Mouse (Mus musculus) MEL (cell line): ENCODE measurements at regions not wholly inside any gene's neighbourhood (a gene's known extent, or its start where the extent isn't known, plus 50 kb on each side); places are given as distances from the start of the nearest gene placed in this dataset.

ENCODE experiments used
- DNase-seq: peaks from one replicate; pipeline ENCODE4 v3.0.0; 2011; ENCODE audit warnings: low read depth, low spot score
- H3K27ac ChIP-seq: 2 replicates; pipeline ENCODE4 v1.5.1; 2012; ENCODE audit warnings: low read depth, mild to moderate bottlenecking, control low read depth, low read length, moderate library complexity; ENCODE audit not compliant: control insufficient read depth
- H3K27me3 ChIP-seq, 2 experiments: fragments of 150-350 bp in 1 of 2; sonication (generic) in 1 of 2; 2 replicates each; pipeline ENCODE4 v1.6.1; 2012; ENCODE audit warnings: low read length in 2 of 2, mild to moderate bottlenecking in 2 of 2, improper control_type of control experiment in 1 of 2, moderate library complexity in 1 of 2; ENCODE audit not compliant: insufficient read depth in 2 of 2, control insufficient read depth in 1 of 2
- H3K36me3 ChIP-seq, 2 experiments: 2 replicates each; pipeline ENCODE4 v1.6.1; 2012 to 2014; ENCODE audit warnings: low read length in 2 of 2, improper control_type of control experiment in 1 of 2, inconsistent platforms in 1 of 2, mild to moderate bottlenecking in 1 of 2; ENCODE audit not compliant: insufficient read depth in 2 of 2, control insufficient read depth in 1 of 2
- H3K4me1 ChIP-seq, 2 experiments: fragments of 150-350 bp in 1 of 2; sonication (generic) in 1 of 2; 2 replicates each; pipeline ENCODE4 v1.6.1; 2012; ENCODE audit warnings: low read length in 2 of 2, improper control_type of control experiment in 1 of 2, mild to moderate bottlenecking in 1 of 2; ENCODE audit not compliant: insufficient read depth in 2 of 2, control insufficient read depth in 1 of 2
- H3K4me3 ChIP-seq, 2 experiments: fragments of 150-350 bp in 1 of 2; sonication (generic) in 1 of 2; 2 replicates each; pipeline ENCODE4 v1.5.1; 2012; ENCODE audit warnings: low read depth in 2 of 2, low read length in 2 of 2, mild to moderate bottlenecking in 2 of 2, moderate library complexity in 2 of 2, control low read depth in 1 of 2, improper control_type of control experiment in 1 of 2; ENCODE audit not compliant: control insufficient read depth in 1 of 2, insufficient read depth in 1 of 2
- H3K79me2 ChIP-seq: 2 replicates; pipeline ENCODE4 v1.6.1; 2012; ENCODE audit warnings: mild to moderate bottlenecking, low read length, moderate library complexity; ENCODE audit not compliant: control insufficient read depth, poor library complexity, insufficient read depth
- H3K9ac ChIP-seq: 2 replicates; pipeline ENCODE4 v1.6.1; 2012; ENCODE audit warnings: low read depth, mild to moderate bottlenecking, control low read depth, low read length, moderate library complexity; ENCODE audit not compliant: control insufficient read depth, poor library complexity, severe bottlenecking
- H3K9me3 ChIP-seq: fragments of 150-350 bp; sonication (generic); replicated peaks from 2 replicates; pipeline ENCODE4 v1.6.1; 2012; ENCODE audit warnings: mild to moderate bottlenecking, low read length, improper control_type of control experiment, moderate library complexity; ENCODE audit not compliant: insufficient read depth
- BHLHE40 ChIP-seq: IDR thresholded peaks from 2 replicates; pipeline ENCODE4 v1.6.1; 2012; ENCODE audit warnings: low read depth, mild to moderate bottlenecking, inconsistent platforms, low read length, improper control_type of control experiment, borderline replicate concordance
- CHD1 ChIP-seq: IDR thresholded peaks from 2 replicates; pipeline ENCODE4 v1.6.1; 2012; ENCODE audit warnings: low read depth, mild to moderate bottlenecking, inconsistent platforms, low read length, improper control_type of control experiment
- CHD2 ChIP-seq: IDR thresholded peaks from 2 replicates; pipeline ENCODE4 v1.6.1; 2011; ENCODE audit warnings: low read length, improper control_type of control experiment
- GABPA ChIP-seq: IDR thresholded peaks from 2 replicates; pipeline ENCODE4 v1.6.1; 2012; ENCODE audit warnings: low read depth, mild to moderate bottlenecking, inconsistent platforms, low read length, improper control_type of control experiment, moderate library complexity
- GATA1 ChIP-seq: IDR thresholded peaks from 2 replicates; pipeline ENCODE4 v1.6.1; 2011; ENCODE audit warnings: low read depth, low read length, improper control_type of control experiment
- JUND ChIP-seq: IDR thresholded peaks from 2 replicates; pipeline ENCODE4 v1.6.1; 2011; ENCODE audit warnings: low read depth, mild to moderate bottlenecking, improper control_type of control experiment, low read length
- MAFK ChIP-seq: IDR thresholded peaks from 2 replicates; pipeline ENCODE4 v1.6.1; 2011; ENCODE audit warnings: low read depth, mild to moderate bottlenecking, low read length, improper control_type of control experiment, borderline replicate concordance
- MAZ ChIP-seq: IDR thresholded peaks from 2 replicates; pipeline ENCODE4 v1.6.1; 2012; ENCODE audit warnings: low read depth, mild to moderate bottlenecking, inconsistent platforms, low read length, improper control_type of control experiment
- MEF2A ChIP-seq: IDR thresholded peaks from 2 replicates; pipeline ENCODE4 v1.6.1; 2014; ENCODE audit warnings: low read depth, mild to moderate bottlenecking, inconsistent platforms, low read length, improper control_type of control experiment; ENCODE audit not compliant: poor library complexity, insufficient replicate concordance, severe bottlenecking; ENCODE audit errors: extremely low read depth
- MXI1 ChIP-seq: IDR thresholded peaks from 2 replicates; pipeline ENCODE4 v1.6.1; 2011; ENCODE audit warnings: mild to moderate bottlenecking, low read depth, low read length, improper control_type of control experiment
- MYB ChIP-seq: IDR thresholded peaks from 2 replicates; pipeline ENCODE4 v1.6.1; 2011; ENCODE audit warnings: mild to moderate bottlenecking, low read depth, low read length, improper control_type of control experiment
- NRF1 ChIP-seq: IDR thresholded peaks from 2 replicates; pipeline ENCODE4 v1.6.1; 2014; ENCODE audit warnings: low read depth, mild to moderate bottlenecking, inconsistent platforms, low read length, improper control_type of control experiment, moderate library complexity; ENCODE audit not compliant: poor library complexity, insufficient read depth, severe bottlenecking
- POLR2AphosphoS2 ChIP-seq: IDR thresholded peaks from 2 replicates; pipeline ENCODE4 v1.6.1; 2011; ENCODE audit warnings: low read length, improper control_type of control experiment
- POLR2AphosphoS5 ChIP-seq: IDR thresholded peaks from 2 replicates; pipeline ENCODE4 v1.6.1; 2012; ENCODE audit warnings: low read depth, borderline replicate concordance, mild to moderate bottlenecking, inconsistent platforms, low read length, moderate library complexity, mixed read lengths
- SIN3A ChIP-seq: IDR thresholded peaks from 2 replicates; pipeline ENCODE4 v1.6.1; 2012; ENCODE audit warnings: low read length, improper control_type of control experiment, inconsistent platforms
- SMC3 ChIP-seq: IDR thresholded peaks from 2 replicates; pipeline ENCODE4 v1.6.1; 2011; ENCODE audit warnings: low read depth, low read length, improper control_type of control experiment
- TCF12 ChIP-seq: IDR thresholded peaks from 2 replicates; pipeline ENCODE4 v1.6.1; 2014; ENCODE audit warnings: low read depth, mild to moderate bottlenecking, inconsistent platforms, low read length, improper control_type of control experiment, moderate library complexity
- ZMIZ1 ChIP-seq: IDR thresholded peaks from 2 replicates; pipeline ENCODE4 v1.6.1; 2012; ENCODE audit warnings: low read depth, mild to moderate bottlenecking, inconsistent platforms, low read length, improper control_type of control experiment, moderate library complexity

- Histone ChIP-seq H3K36me3 (no peaks in the 10 kb centered on the region), H3K79me2 (no peaks in the 10 kb centered on the region), H3K4me1 (no peaks in the 10 kb centered on the region), H3K27ac (no peak overlapping the region), H3K9me3 (no peaks in the 10 kb centered on the region), H3K4me3 (no peak overlapping the region), H3K27me3 (no peaks in the 10 kb centered on the region), H3K9ac (no peak overlapping the region)
- TF ChIP-seq BHLHE40, result no peak
- TF ChIP-seq MEF2A, result no peak
- TF ChIP-seq MXI1, result no peak
- no peak for TF ChIP-seq MAFK
- no peak for TF ChIP-seq POLR2AphosphoS5
- TF ChIP-seq MAZ, result no peak
- TF ChIP-seq CHD2, result no peak
- TF ChIP-seq JUND, result no peak
- no peak for TF ChIP-seq SIN3A
- TF ChIP-seq GABPA, result no peak
- TF ChIP-seq GATA1, result no peak
- DNase-seq, result no peak
Measured at GRCm38 (mm10) chr12:109827241-109827915, 227.2 kb upstream of the Rtl1 start.

GRCm38 (mm10) chr12:109830303-109831020, 230.3 kb upstream of the Rtl1 start:
- no peaks in the 10 kb centered on the region for H3K27me3 ChIP-seq
- H3K79me2 ChIP-seq, result no peaks in the 10 kb centered on the region
- no peak overlapping the region for H3K9ac ChIP-seq
- DNase-seq, result no peak
- H3K27ac ChIP-seq, result no peak overlapping the region
- TF ChIP-seq GABPA (no peak), POLR2AphosphoS2 (no peak), MYB (no peak), CHD1 (no peak), ZMIZ1 (no peak), SIN3A (no peak), MXI1 (no peak), MEF2A (no peak), SMC3 (no peak), NRF1 (no peak), TCF12 (no peak)
- H3K36me3 ChIP-seq, result no peaks in the 10 kb centered on the region
- no peak overlapping the region for H3K4me3 ChIP-seq
- H3K4me1 ChIP-seq, result no peaks in the 10 kb centered on the region
- H3K9me3 ChIP-seq, result no peaks in the 10 kb centered on the region
